Mouse (Mus musculus) midbrain, postnatal 0 days (tissue): ENCODE results near the gene Crybg3. TPM values are rescaled to one million over a fixed set of nuclear protein-coding genes. Genes with fewer than 3 reads are reported as not detected.
"Not testable (repeated sequence)": the region's sequence is repeated elsewhere in the genome, so short reads cannot be mapped to it uniquely, and the experiment has no call there.

Experiments
- ATAC-seq: fragments of 200-750 bp; cut with Nextera tagmentation; 2 replicates; pipeline ENCODE4 v1.8.0; 2017; ENCODE audit warnings: moderate number of reproducible peaks, mild to moderate bottlenecking, moderate TSS enrichment, moderate library complexity; ENCODE audit not compliant: low FRiP score
- DNase-seq: peaks from one replicate; pipeline ENCODE4 v3.0.0-alpha.2; 2015; ENCODE audit warnings: low spot score
- H3K27ac ChIP-seq: fragments of 300-500 bp; sonication (generic); 2 replicates; pipeline ENCODE4 v1.5.1; 2014; ENCODE audit warnings: low read depth, mild to moderate bottlenecking, low read length, mixed read lengths
- H3K27me3 ChIP-seq: fragments of 300-500 bp; sonication (generic); 2 replicates; pipeline ENCODE4 v1.6.1; 2014; ENCODE audit warnings: low read length, control low read depth, mixed read lengths; ENCODE audit not compliant: insufficient read depth
- H3K36me3 ChIP-seq: fragments of 300-500 bp; sonication (generic); 2 replicates; pipeline ENCODE4 v1.6.1; 2014; ENCODE audit warnings: low read length, control low read depth, mixed read lengths; ENCODE audit not compliant: insufficient read depth
- H3K4me1 ChIP-seq: fragments of 300-500 bp; sonication (generic); 2 replicates; pipeline ENCODE4 v1.6.1; 2014; ENCODE audit warnings: mild to moderate bottlenecking, control low read depth, antibody characterized with exemption, low read length, mixed read lengths; ENCODE audit not compliant: insufficient read depth
- H3K4me2 ChIP-seq: fragments of 300-500 bp; sonication (generic); 2 replicates; pipeline ENCODE4 v1.6.1; 2014; ENCODE audit warnings: low read depth, mild to moderate bottlenecking, low read length, mixed read lengths; ENCODE audit not compliant: poor library complexity, severe bottlenecking
- H3K4me3 ChIP-seq: fragments of 300-500 bp; sonication (generic); 2 replicates; pipeline ENCODE4 v1.5.1; 2014; ENCODE audit warnings: low read depth, mild to moderate bottlenecking, low read length, moderate library complexity
- H3K9ac ChIP-seq: fragments of 300-500 bp; sonication (generic); replicated peaks from 2 replicates; pipeline ENCODE4 v1.6.1; 2014; ENCODE audit warnings: mild to moderate bottlenecking, low read length, moderate library complexity, mixed read lengths; ENCODE audit not compliant: poor library complexity, severe bottlenecking
- H3K9me3 ChIP-seq: fragments of 300-500 bp; sonication (generic); 2 replicates; pipeline ENCODE4 v1.6.1; 2016; ENCODE audit warnings: low read length, control low read depth
- CTCF ChIP-seq: IDR thresholded peaks from 2 replicates; pipeline ENCODE4 v1.5.1; 2016; ENCODE audit warnings: antibody characterized with exemption, mild to moderate bottlenecking
- WGBS: fragments of 180-500 bp; shearing (Covaris S2); extraction: QIAGEN DNeasy Blood & Tissue Kit; methylation state at CpG from one replicate; pipeline ENCODE4 v1.1.7; 2014; 5-methylcytosine and 5-hydroxymethylcytosine counted together
- polyA plus RNA-seq: library from polyadenylated mRNA; unstranded; fragments of >200 nt; fragmentation: Nextera tagmentation; extraction: Ambion mirVana; gene quantifications from 2 replicates; pipeline ENCODE4 v1.2.1, GENCODE M21; 2015
- total RNA-seq: library from RNA; depleted of rRNA; stranded (reverse); fragments of >200 nt; gene quantifications from 2 replicates; pipeline ENCODE4 v1.2.3, GENCODE M21; 2014

The Crybg3 gene
- total and polyA plus RNA-seq, 2 experiments from 2014 or later, result 1.1 to 4.0 TPM

GRCm38 (mm10) chr16:59471637-59472278 is 129.0 kb downstream of the Crybg3 start, which contains the start of gene Riox2:
Gene Riox2, plus strand, starts transcription at chr16:59471775.
- TF ChIP-seq CTCF, result no peak
- peak within 1 kb of the TSS; percentile 70 for H3K4me2 ChIP-seq
- no peaks in the 10 kb centered on the region for H3K9me3 ChIP-seq
- H3K4me1 ChIP-seq, result peaks cover 3% of the 10 kb centered on the region; the same call in 1 of the 2 replicates
- no peaks in the 10 kb centered on the region for H3K27me3 ChIP-seq
- ATAC-seq (peak; percentile 96), DNase-seq (peak; percentile 80)
- peak within 1 kb of the TSS; percentile 56 for H3K9ac ChIP-seq
- H3K27ac ChIP-seq, result no peak within 1 kb of the TSS
- H3K36me3 ChIP-seq, result no peaks in the 10 kb centered on the region
- peak within 1 kb of the TSS; percentile 76 for H3K4me3 ChIP-seq
- WGBS, result 2% methylated on average over 52 of the region's 56 CpGs

- Histone ChIP-seq H3K27me3 (no peaks in the 10 kb centered on the region), H3K4me3 (no peak overlapping the region), H3K9me3 (0 out of 2 replicates have a peak, but pooled peaks cover 3% of the 10 kb centered on the region), H3K27ac (no peak overlapping the region), H3K36me3 (no peaks in the 10 kb centered on the region), H3K9ac (no peak overlapping the region), H3K4me1 (peaks cover 3% of the 10 kb centered on the region; the same call in 1 of the 2 replicates), H3K4me2 (no peak overlapping the region)
- 84% methylated on average over 1 of the region's 1 CpGs for WGBS
- DNase-seq (no peak), ATAC-seq (no peak)
- no peak for TF ChIP-seq CTCF
Observed at GRCm38 (mm10) chr16:59469846-59470245, 130.9 kb downstream of the Crybg3 start.

- no peak overlapping the region for H3K4me3 ChIP-seq
- H3K36me3 ChIP-seq, result no peaks in the 10 kb centered on the region
- no peak overlapping the region for H3K9ac ChIP-seq
- no peak for DNase-seq
- H3K4me1 ChIP-seq, result no peaks in the 10 kb centered on the region
- 0 out of 2 replicates have a peak, but pooled peaks cover 5% of the 10 kb centered on the region for H3K9me3 ChIP-seq
- no peak overlapping the region for H3K4me2 ChIP-seq
- ATAC-seq, result no peak
- H3K27me3 ChIP-seq, result no peaks in the 10 kb centered on the region
- no peak for TF ChIP-seq CTCF
- 84% methylated on average over 6 of the region's 6 CpGs for WGBS
- H3K27ac ChIP-seq, result no peak overlapping the region
Observed at GRCm38 (mm10) chr16:59463973-59464372, 136.8 kb downstream of the Crybg3 start.

- DNase-seq (no peak), ATAC-seq (no peak)
- H3K9me3 ChIP-seq, result 0 out of 2 replicates have a peak, but pooled peaks cover 5% of the 10 kb centered on the region
- no peak overlapping the region for H3K4me2 ChIP-seq
- no peak overlapping the region for H3K9ac ChIP-seq
- 74% methylated on average over 4 of the region's 4 CpGs for whole genome bisulfite sequencing
- H3K27me3 ChIP-seq, result no peaks in the 10 kb centered on the region
- TF ChIP-seq CTCF, result no peak
- no peak overlapping the region for H3K27ac ChIP-seq
- H3K4me1 ChIP-seq, result no peaks in the 10 kb centered on the region
- no peak overlapping the region for H3K4me3 ChIP-seq
- H3K36me3 ChIP-seq, result no peaks in the 10 kb centered on the region
Observed at GRCm38 (mm10) chr16:59463567-59463966, 137.2 kb downstream of the Crybg3 start.

- not testable (repeated sequence) for DNase-seq, H3K9ac ChIP-seq, H3K4me1 ChIP-seq, H3K27ac ChIP-seq, H3K27me3 ChIP-seq, H3K4me2 ChIP-seq, H3K9me3 ChIP-seq, H3K36me3 ChIP-seq, H3K4me3 ChIP-seq
- ATAC-seq, result 0 out of 2 replicates have a peak, but pooled peaks have one; percentile 34
- 85% methylated on average over 3 of the region's 5 CpGs for WGBS
Observed at GRCm38 (mm10) chr16:59459259-59459861, 141.4 kb downstream of the Crybg3 start.

GRCm38 (mm10) chr16:59451813-59452212 is 149.0 kb downstream of the Crybg3 start:
- ATAC-seq (no peak), DNase-seq (no peak)
- Histone ChIP-seq H3K4me1 (no peaks in the 10 kb centered on the region), H3K27me3 (no peaks in the 10 kb centered on the region), H3K9ac (no peak overlapping the region), H3K27ac (no peak overlapping the region), H3K4me2 (no peak overlapping the region), H3K4me3 (no peak overlapping the region), H3K36me3 (no peaks in the 10 kb centered on the region), H3K9me3 (no peaks in the 10 kb centered on the region)
- no peak for TF ChIP-seq CTCF
- WGBS, result 93% methylated on average over 5 of the region's 5 CpGs
